Mouse (Mus musculus) naive thymus-derived CD4-positive, alpha-beta T cell, adult 2 months (primary cell): ENCODE data around the gene Mtfmt.
A peak's percentile ranks its signal among the peaks of the same experiment; 100 is the strongest.

ENCODE experiments used
- DNase-seq: peaks from one replicate; pipeline ENCODE4 v3.0.0-alpha.2; 2011; ENCODE audit warnings: low read depth

Mtfmt gene

DNA sequence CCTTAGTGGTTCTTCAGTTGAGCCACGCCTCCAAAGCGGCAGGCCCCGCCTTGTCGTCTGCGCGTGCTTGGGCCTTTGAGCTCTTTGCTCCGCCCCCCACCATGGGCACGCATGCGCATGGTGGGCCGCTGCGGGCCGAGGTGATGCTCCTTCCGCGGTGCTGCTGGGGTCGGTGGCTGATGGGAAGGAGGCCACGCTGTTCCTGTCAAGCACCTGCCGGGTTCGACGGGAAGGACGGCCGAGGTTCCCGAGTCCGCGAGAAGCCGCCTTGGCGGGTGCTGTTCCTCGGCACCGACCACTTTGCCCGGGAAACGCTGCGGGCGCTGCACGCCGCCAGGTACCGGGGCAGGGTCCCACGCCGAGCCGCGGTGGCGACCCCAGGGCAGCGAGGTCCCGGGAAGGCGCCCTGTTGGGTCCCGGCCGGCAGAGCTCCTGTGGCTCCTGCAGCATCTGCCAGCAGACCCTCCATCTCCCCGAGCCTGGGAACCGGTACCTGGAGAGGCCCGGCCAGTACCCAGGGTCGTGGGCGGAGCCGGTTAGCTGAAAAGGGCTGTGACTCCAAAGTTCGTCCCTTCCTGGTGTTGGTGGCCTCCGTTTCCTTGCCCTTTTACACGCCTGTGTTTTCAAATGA is at the start of gene Mtfmt:
Gene Mtfmt, plus strand, starts transcription at position 112 of the 631 bp plus-strand sequence.
- DNase-seq: peak; percentile 99

DNA sequence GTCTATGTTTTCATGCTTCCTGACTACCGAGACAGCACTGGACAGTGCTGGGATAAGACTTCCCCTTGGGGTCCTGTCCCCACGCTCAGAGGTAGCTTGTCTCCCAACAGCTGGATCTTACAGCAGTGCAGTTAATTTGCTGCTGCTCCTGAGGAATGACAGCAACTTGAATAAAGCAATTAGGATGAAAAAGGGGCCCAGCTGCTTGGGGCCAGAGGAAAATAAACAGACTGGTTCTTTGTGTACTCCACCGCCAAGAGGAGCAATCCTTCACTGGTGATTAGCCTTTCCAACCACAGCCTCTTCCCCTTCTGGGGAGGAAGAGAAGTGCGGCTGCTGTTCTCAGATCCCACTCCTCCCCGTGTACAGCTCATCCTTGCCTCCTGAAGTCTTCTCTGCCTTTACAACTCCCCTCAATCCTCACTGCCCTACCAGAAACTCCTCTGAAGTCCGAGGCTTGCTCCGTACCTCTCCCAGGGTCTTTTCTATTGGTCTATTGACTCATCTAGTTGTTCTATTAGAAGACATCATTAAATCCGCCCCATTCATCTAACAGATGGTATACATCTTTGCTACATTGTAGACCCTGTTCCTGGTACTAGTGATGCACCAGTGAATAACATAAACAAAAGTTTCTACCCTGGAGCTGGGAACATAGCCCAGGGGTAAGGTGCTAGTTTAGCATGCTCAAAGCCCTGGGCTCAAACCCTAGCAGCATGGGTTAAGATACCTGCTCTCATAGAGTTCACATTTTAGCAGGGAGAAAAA is 49.0 kb upstream of the Mtfmt start:
- DNase-seq: no peak

DNA sequence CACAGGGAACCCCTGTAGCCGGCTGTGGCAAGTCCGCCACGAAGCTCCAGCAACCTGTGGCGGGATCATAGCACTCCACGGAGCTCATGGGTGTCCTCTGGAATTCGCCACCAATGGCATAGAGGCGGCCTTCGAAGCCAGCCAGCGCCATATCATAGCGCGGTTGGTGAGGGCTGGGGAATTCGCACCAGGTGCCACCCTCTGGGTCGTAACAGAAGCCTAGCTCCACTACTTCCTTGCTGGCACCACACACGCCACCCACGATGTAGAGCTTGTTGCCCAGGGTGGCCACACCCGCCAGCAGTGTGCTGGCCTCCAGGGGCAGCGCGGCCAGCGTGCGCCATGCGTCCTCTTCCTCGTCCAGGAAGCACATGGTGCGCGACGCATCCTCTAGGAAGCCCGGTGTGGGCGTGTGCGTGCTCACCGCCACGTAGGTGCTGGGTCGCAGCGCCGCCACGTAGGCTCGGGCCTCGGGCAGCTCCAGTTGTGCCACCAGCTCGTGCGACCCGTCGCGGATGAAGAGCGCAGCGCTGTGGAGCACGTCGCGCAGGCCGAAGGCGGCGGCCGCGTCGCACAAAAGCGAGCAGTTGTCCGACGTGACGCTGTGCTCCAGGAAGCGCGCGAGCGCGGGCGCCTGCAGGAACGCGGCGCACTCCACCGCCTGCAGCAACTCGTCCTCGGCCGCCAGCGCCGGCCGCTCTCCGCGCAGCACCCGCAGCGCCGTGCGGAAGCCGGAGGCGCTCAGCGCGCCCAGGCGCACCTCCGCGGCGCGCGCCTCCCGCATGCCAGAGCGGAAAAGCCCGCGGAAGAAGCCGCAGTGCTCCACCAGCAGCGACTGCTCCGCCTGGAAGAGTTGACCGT is 44.6 kb upstream of the Mtfmt start:
- DNase-seq: no peak

GRCm38 (mm10) chr9:65391613-65391964 is 44.0 kb upstream of the Mtfmt start, which contains the start of gene Kbtbd13:
Kbtbd13 (minus strand) TSS chr9:65391652.
- no peak for DNase-seq

GRCm38 (mm10) chr9:65392638-65393364 is 42.8 kb upstream of the Mtfmt start:
- DNase-seq: peak; percentile 62

DNA sequence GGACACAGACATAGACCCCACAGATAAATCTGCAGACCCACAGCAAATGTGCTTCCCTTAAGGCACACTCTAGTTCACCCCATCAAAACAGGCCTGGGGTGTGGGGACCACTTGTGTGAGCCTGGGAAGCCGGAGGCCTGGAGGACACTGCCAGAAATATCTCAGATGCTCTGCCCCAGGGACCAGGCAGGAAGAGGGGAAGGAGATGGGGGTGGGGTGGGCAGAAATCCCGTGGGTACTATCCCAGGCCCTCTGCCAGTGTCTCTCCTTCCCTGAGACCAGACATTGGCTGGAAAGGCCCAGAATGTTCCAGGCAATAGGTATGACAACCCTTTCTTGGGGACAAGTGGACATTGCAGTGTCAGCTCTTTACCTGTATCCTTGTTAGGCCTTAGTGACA is 42.0 kb upstream of the Mtfmt start:
- no peak for DNase-seq

DNA sequence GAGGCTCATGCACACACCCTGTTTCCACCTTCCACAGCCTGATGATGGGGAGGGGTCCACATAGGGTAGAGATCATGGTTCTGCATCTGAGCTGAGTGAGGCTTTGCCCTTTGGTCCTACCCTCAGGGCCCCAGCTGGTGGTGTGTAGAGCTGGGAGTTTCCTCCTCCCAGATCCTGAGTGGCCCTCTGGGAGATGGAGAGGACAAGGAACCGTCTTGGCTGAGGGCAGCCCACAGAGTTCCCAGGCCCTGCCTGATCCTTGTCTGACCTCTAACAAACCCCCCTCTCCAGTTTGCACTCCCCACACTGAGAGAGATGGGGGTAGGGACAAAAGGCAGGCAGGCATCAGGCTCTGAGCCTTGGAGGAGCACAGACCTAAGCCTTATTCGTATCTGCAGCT is 41.2 kb upstream of the Mtfmt start:
- DNase-seq: no peak

- DNase-seq: peak; percentile 33
Observed at GRCm38 (mm10) chr9:65398279-65398678, 37.3 kb upstream of the Mtfmt start, which contains the start of gene Rasl12. Rasl12 (plus strand) TSS chr9:65398506.

- DNase-seq: no peak
Observed at GRCm38 (mm10) chr9:65399934-65400333, 35.6 kb upstream of the Mtfmt start.

DNA sequence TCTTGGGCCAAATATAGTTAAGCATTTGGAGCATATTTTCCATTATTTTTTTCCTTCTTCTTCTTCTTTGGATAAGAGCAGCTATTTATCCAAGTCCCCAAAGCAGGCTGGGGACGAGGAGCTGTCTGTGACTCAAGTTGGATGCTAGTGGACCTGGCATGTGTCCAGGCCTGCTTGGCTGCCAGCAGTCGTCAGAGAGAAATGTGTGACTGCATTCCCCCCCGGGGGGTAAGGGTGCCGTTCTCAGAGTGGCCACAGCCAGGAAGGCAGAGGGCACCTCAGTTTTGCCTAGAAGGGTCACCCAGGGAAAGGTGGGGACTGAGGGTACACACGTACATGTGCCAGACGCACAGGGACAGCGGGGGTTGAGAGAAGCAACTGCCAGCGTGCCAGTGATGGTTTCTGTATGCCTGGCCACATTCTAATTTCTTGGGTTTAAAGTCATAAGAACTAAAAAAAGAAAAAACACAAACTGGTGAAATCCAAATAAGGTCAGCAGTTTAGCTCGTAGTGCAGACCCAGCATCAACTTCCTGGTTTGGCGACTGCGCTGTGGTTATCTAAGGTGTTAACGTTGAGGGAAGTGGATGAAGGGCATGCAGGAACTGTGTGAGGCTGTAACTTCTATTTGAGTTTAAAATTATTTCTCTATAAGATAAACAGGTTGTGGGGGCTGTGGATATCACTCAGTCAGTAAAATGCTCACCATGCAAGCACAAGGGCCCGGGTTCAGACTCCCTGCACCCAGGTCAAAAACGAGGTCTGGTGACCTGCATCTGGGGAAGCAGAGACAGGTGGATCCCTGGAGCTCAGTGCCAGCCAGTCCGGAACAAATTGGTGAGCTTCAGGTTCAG is 31.0 kb upstream of the Mtfmt start:
- DNase-seq: no peak

DNA sequence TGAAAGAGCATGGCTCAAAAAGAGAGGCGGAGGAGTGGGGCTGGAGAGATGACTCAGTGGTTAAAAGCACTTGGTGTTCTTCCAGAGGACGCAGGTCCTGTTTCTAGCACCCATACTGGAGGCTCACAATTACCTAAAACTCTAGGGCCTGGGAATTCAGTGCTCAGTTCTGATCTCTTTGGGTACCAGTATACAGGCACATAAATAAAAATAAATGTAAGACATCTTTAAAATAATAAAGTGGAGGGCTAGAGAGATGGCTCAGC is 30.5 kb upstream of the Mtfmt start:
- DNase-seq: no peak

- DNase-seq: no peak
Observed at GRCm38 (mm10) chr9:65407327-65407726, 28.3 kb upstream of the Mtfmt start.

GRCm38 (mm10) chr9:65407861-65408260 is 27.7 kb upstream of the Mtfmt start:
- no peak for DNase-seq

- DNase-seq: no peak
Observed at GRCm38 (mm10) chr9:65408871-65409295, 26.7 kb upstream of the Mtfmt start.

- DNase-seq: no peak
Observed at GRCm38 (mm10) chr9:65410378-65410777, 25.2 kb upstream of the Mtfmt start.

DNA sequence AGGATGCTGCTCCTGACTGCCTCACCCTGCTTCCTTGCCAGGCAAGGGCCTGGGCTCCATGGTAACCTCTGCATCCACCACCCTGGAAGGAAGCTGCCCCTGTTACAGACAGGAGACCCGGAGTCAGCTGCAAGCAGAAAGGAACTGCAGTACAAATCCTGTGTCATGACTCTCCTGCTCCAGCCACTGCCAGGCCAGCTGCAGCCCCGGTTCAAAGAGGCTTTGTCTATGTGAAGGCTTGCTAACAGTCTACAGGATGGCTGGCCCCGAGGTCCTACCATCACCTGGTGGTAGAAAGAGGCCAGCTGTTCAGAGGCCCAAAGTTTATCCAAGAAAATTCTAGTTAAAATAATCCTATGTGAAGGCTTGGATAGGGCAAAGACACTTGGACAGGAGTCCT is 24.3 kb upstream of the Mtfmt start:
- DNase-seq: no peak

DNA sequence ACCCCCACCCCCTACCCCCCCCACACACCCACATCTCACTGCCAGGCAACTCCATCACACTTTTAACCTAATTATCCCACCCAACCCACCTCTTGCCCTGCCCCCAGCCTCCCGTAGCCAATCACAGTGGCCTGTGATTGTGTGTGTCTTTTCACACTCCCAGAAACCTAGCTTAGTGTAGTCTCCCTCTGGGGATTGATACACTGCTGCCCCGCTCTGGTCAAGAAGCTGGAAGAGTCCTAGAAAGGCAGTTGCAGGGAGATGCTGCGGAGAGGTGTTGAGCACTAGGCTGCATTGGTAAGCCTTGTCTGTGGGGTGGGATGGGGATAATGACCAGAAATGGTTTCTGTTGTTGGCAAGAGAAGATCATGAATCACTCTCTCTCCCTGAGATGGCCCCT is 17.8 kb upstream of the Mtfmt start:
- DNase-seq: no peak

DNA sequence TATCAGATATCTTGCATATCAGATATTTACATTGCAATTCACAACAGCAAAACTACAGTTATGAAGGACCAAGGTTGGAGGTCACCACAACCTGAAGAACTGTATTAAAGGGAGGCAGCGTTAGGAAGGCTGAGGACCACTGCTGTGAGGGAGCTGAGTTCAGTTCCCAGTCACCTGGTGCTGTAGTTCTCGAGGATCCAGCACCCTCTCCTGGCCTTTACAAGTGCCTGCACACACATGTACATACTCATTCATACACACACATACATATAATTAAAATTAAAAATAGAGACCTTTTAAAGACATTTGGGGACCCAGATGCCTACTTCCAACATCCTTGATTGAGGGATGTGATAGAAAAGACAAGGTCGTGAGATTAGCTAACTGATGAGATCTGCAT is 15.9 kb upstream of the Mtfmt start:
- no peak for DNase-seq

DNA sequence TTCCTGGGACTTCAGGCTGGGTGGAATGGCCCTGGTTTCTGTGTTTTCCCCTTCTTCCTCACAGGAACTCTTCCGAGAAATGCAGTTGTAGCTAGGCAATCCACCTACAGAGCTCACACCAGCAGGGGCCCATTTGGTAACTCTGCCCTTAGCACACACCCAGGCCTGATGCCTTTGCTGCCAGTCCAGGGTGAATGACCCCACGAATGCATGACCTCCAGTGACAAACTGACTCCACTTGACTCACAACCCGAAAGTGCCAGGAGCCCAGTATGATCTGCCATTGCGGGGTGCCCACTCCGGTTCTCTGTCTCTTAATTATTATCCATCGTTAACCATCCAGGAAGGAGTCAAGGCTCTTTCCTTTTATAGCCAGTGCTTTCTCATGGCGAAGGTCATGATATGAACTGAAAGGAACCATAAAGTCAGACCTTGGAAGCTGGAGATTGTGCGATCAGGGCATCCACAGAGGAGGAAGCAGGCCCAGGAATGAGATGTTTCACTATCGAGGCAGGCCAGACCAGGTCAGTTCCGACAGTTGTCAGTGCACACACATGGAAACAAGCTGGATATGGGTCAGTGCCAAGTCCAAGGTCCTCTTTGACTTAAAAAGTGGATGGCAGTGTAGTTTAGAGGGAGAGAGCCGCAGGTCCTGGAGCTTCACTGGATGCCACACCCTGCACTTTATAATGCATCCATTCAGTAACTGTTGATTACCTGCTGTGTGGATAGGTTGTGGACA is 12.7 kb upstream of the Mtfmt start, which contains the start of gene Slc51b:
Gene Slc51b, minus strand, starts transcription at position 196 of the 742 bp plus-strand sequence.
- no peak for DNase-seq

- no peak for DNase-seq
Observed at GRCm38 (mm10) chr9:65424393-65424792, 11.2 kb upstream of the Mtfmt start.

GRCm38 (mm10) chr9:65427511-65427910 is 8.1 kb upstream of the Mtfmt start:
- DNase-seq: no peak
